Mouse (Mus musculus): Measurements from ENCODE around the gene Fzd4.

DNA sequence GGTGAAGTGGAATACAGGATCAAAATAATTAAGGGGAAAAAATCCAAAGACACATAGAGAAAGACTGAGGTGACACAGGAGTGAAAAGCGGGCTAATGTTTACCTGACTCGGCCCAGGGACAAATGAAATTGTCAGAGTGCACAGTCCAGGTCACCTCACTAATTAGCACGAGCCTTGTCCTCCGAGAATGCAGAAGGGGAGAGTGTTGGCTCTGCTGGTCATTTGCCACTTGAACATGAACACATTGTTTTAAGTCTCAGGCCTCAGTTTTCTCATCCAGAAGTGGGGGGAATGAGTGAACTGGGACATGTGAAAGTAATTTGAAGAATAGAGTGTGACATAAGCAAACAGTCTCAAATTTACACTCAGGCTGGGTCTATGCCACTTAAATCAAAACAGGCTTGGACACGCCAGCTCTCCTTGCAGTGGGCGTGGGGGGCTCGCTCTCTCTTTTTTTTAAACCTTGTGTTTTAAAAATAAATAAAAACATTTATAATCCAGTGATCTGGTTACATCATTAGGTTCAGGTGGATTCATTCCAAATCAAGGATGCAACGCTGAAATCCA, 19.6 kb downstream of the Fzd4 start:
- TF ChIP-seq CTCF (IDR thresholded peaks at IDR 0.05; ENCODE audit: low read depth, low read length) (no peak), GATA1 (IDR thresholded peaks at IDR 0.05; ENCODE audit: borderline replicate concordance, low read length) (no peak), TAL1 (conservative IDR thresholded peaks at IDR 0.05; ENCODE audit: low read depth, low read length) (no peak)

Measured in G1E (cell line).